Mouse (Mus musculus) lung, embryonic 14.5 days (tissue): ENCODE measurements around the gene Dnaja3. TPM values are rescaled to one million over a fixed set of nuclear protein-coding genes. Genes with fewer than 3 reads are reported as not detected.
A peak's percentile ranks its signal among the peaks of the same experiment; 100 is the strongest.

ENCODE experiments used
- ATAC-seq: fragments of 200-750 bp; cut with Nextera tagmentation; 2 replicates; pipeline ENCODE4 v1.8.0; 2017; ENCODE audit warnings: mild to moderate bottlenecking, moderate TSS enrichment, moderate library complexity; ENCODE audit not compliant: insufficient read depth
- DNase-seq: peaks from one replicate; pipeline ENCODE4 v3.0.0-alpha.2; 2015
- H3K27ac ChIP-seq: fragments of 300-500 bp; sonication (generic); 2 replicates; pipeline ENCODE4 v1.5.1; 2014; ENCODE audit warnings: low read depth, mild to moderate bottlenecking, moderate library complexity
- H3K27me3 ChIP-seq: fragments of 300-500 bp; sonication (generic); 2 replicates; pipeline ENCODE4 v1.6.1; 2014; ENCODE audit warnings: low read length, control low read depth; ENCODE audit not compliant: insufficient read depth
- H3K36me3 ChIP-seq: fragments of 300-500 bp; sonication (generic); 2 replicates; pipeline ENCODE4 v1.6.1; 2014; ENCODE audit warnings: control low read depth; ENCODE audit not compliant: insufficient read depth
- H3K4me1 ChIP-seq: fragments of 300-500 bp; sonication (generic); 2 replicates; pipeline ENCODE4 v1.6.1; 2014; ENCODE audit warnings: antibody characterized with exemption, control low read depth; ENCODE audit not compliant: insufficient read depth
- H3K4me2 ChIP-seq: fragments of 300-500 bp; sonication (generic); 2 replicates; pipeline ENCODE4 v1.6.1; 2014; ENCODE audit warnings: mild to moderate bottlenecking
- H3K4me3 ChIP-seq: fragments of 300-500 bp; sonication (generic); 2 replicates; pipeline ENCODE4 v1.5.1; 2014; ENCODE audit warnings: low read depth, low read length
- H3K9ac ChIP-seq: fragments of 300-500 bp; sonication (generic); 2 replicates; pipeline ENCODE4 v1.6.1; 2014
- H3K9me3 ChIP-seq: fragments of 300-500 bp; sonication (generic); 2 replicates; pipeline ENCODE4 v1.6.1; 2016; ENCODE audit warnings: low read depth, low read length, control low read depth
- CTCF ChIP-seq: IDR thresholded peaks from 2 replicates; pipeline ENCODE4 v1.5.1; 2016; ENCODE audit warnings: antibody characterized with exemption, low read depth
- WGBS: fragments of 180-500 bp; shearing (Covaris S2); extraction: QIAGEN DNeasy Blood & Tissue Kit; methylation state at CpG from one replicate; pipeline ENCODE4 v1.1.7; 2014; 5-methylcytosine and 5-hydroxymethylcytosine counted together
- polyA plus RNA-seq: library from polyadenylated mRNA; unstranded; fragments of >200 nt; fragmentation: Nextera tagmentation; extraction: Ambion mirVana; gene quantifications from 2 replicates; pipeline ENCODE4 v1.2.1, GENCODE M21; 2014

Dnaja3 gene
- polyA plus RNA-seq, 1 experiment from 2014 or later = 59.3 TPM

DNA sequence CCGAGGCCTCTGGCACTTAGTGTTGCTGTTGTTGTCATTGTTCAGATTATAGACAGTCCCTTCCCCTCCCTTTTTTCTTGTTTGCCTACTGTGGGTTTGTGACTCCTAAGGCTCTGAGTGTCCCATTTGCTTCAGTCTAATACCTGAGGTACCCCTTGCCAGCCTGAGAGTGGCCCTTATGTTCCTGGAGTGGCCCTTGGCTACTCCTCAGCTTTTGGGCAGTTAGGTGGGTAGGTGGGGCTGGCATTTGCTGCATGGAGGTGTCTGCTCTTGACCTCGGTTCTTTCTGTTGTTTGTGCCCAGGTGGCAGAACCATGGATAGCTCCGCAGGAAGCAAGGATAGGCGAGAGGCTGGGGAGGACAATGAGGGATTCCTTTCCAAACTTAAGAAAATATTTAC is 65.8 kb downstream of the Dnaja3 start:
- Histone ChIP-seq H3K27ac (no peak overlapping the region), H3K27me3 (no peaks in the 10 kb centered on the region), H3K36me3 (peaks cover 78% of the 10 kb centered on the region), H3K9ac (no peak overlapping the region), H3K4me3 (no peak overlapping the region), H3K9me3 (no peaks in the 10 kb centered on the region), H3K4me1 (no peaks in the 10 kb centered on the region), H3K4me2 (no peak overlapping the region)
- no peak for TF ChIP-seq CTCF
- DNase-seq (no peak), ATAC-seq (no peak)
- WGBS = 51% methylated on average over 4 of the region's 4 CpGs

DNA sequence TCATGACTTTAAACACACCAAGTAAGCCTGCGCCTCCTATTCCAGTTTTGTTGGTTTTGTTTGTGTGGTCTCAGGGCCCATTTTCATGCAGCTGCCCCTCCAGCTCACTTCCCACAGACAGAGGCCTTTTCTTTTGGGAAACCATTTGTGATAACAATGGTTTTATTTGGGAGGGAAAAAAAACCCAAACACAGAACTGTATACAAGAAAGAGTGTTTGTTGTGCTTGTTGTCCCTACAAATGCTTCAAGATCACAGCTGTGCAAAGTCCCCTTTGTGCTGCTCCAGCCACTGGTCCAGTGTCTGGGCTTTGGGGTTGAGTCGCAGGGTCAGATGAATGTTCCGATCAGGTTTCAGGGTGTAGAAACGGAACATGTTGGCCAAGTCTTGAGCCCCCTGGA is 71.4 kb downstream of the Dnaja3 start:
- no peak overlapping the region for H3K4me3 ChIP-seq
- no peak overlapping the region for H3K27ac ChIP-seq
- no peak for TF ChIP-seq CTCF
- WGBS = 90% methylated on average over 4 of the region's 4 CpGs
- H3K27me3 ChIP-seq = no peaks in the 10 kb centered on the region
- DNase-seq = no peak
- ATAC-seq = no peak
- no peaks in the 10 kb centered on the region for H3K9me3 ChIP-seq
- no peak overlapping the region for H3K9ac ChIP-seq
- H3K4me2 ChIP-seq = no peak overlapping the region
- H3K36me3 ChIP-seq = peaks cover 79% of the 10 kb centered on the region
- H3K4me1 ChIP-seq = no peaks in the 10 kb centered on the region

DNA sequence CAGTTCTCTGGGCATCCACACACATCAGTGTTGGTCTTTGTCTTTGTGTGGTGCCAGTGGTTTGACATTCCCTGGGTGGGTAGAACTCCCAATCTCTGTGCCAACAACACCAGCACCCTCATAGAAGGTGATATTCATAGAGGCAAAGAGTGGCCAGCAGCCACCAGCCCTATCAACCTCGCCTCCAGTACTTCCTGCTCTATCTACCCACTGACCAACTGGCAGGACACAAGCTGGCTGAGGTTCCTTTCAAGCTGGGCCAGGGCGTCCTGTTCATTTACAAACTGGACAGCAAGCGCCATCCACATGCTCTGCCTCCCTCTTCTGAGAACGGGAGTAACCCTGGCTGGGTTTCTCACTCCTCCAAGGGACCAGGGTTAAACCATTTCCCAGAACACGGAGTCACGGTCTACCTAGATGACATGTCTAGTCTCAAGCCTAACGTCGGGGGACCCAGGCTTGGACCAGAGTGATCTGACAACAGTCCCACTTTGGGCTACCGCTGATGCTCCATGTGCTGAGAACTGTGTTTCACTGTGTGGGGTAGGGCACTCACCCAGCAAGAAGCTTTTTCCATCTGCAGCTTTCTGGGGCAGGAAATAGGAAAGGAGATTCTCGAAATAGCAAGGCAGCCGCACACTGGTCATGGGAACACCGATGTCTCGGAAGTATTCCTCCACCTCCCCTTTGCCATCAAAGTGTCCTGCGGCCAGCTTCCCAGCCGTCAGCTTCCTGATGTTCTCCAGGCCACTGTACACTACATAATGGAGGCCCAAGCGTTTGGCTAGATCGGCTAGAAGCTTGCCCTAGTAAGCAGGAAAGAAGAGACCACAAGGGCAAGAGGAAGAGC is 74.3 kb downstream of the Dnaja3 start:
- DNase-seq (no peak), ATAC-seq (no peak)
- H3K4me3 ChIP-seq = no peak overlapping the region
- WGBS = 86% methylated on average over 17 of the region's 17 CpGs
- no peak overlapping the region for H3K4me2 ChIP-seq
- H3K36me3 ChIP-seq = peaks cover 59% of the 10 kb centered on the region
- TF ChIP-seq CTCF = no peak
- H3K27me3 ChIP-seq = no peaks in the 10 kb centered on the region
- no peaks in the 10 kb centered on the region for H3K9me3 ChIP-seq
- no peaks in the 10 kb centered on the region for H3K4me1 ChIP-seq
- no peak overlapping the region for H3K27ac ChIP-seq
- no peak overlapping the region for H3K9ac ChIP-seq

DNA sequence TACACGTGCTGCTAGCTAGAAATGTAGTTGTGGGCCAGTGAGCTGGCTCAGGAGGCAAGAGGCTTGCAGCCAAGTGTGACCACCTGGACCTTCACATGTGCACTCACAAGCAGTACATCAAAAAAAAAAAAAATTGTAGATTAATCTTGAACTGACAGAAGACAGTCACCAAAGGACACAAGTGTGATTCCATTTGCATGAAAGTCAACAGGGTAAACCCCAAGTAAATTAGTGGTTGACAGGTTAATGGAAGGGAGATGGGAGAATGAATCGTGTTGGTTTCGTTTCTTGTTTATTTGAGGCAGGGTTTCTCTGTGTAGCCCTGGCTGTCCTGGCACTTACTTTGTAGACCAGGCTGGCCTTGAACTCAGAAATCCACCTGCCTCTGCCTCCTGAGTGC is 78.1 kb downstream of the Dnaja3 start:
- no peak for TF ChIP-seq CTCF
- Histone ChIP-seq H3K9ac (peak overlapping the region; percentile 75; the same call in 1 of the 2 replicates), H3K4me3 (peak overlapping the region; percentile 62), H3K27me3 (no peaks in the 10 kb centered on the region), H3K4me1 (no peaks in the 10 kb centered on the region), H3K36me3 (peaks cover 37% of the 10 kb centered on the region), H3K27ac (no peak overlapping the region), H3K4me2 (peak overlapping the region; percentile 66), H3K9me3 (no peaks in the 10 kb centered on the region)
- DNase-seq = no peak
- 50% methylated on average over 3 of the region's 3 CpGs for WGBS
- no peak for ATAC-seq

DNA sequence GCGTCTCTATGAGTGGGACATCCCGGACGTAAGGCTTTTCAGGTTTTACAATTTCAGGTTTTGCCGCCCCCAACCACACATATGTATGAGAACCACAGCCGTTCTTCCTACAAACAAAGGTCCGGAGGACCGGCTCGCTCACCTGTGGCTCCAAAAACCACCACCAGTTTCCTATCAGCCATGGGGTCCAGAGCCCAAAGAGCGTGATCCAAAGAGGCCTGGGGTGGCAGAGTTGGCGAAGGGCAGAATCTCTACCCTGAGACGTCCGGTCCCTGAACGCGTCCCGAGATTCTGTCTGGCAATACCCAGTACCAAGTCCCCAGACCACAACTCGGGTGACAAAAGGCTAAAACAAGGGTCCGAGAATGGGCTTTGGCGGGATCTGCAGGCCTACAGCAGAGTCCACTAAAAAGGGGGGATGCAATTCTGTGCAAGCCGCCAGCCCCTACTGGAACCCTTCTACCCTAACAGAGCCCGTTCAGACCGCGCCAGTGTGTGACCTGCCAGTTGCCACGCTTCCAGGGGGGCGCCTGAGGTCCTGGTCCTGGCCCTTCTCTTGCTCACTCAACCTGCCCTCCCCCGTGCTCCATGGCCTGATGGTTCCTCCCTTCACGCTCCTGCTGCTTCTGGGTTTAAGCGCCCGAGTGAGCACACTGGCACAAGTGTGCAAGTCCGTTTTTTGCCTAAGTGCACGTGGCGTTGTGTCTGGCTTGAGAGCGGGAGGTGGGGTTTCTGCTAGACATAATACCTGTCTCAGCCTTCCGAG is 79.1 kb downstream of the Dnaja3 start, which contains the start of gene Nmral1:
Nmral1 (minus strand) TSS at position 604 of the 766 bp plus-strand sequence.
- Histone ChIP-seq H3K4me1 (no peaks in the 10 kb centered on the region), H3K9me3 (no peaks in the 10 kb centered on the region), H3K9ac (peak within 1 kb of the TSS; percentile 75), H3K36me3 (peaks cover 27% of the 10 kb centered on the region), H3K4me2 (peak within 1 kb of the TSS; percentile 66), H3K27me3 (no peaks in the 10 kb centered on the region), H3K4me3 (peak within 1 kb of the TSS; percentile 62), H3K27ac (peak within 1 kb of the TSS; percentile 76; the same call in 1 of the 2 replicates)
- TF ChIP-seq CTCF = no peak
- peak; percentile 84 for DNase-seq
- ATAC-seq = peak; percentile 92
- 13% methylated on average over 33 of the region's 33 CpGs for WGBS

DNA sequence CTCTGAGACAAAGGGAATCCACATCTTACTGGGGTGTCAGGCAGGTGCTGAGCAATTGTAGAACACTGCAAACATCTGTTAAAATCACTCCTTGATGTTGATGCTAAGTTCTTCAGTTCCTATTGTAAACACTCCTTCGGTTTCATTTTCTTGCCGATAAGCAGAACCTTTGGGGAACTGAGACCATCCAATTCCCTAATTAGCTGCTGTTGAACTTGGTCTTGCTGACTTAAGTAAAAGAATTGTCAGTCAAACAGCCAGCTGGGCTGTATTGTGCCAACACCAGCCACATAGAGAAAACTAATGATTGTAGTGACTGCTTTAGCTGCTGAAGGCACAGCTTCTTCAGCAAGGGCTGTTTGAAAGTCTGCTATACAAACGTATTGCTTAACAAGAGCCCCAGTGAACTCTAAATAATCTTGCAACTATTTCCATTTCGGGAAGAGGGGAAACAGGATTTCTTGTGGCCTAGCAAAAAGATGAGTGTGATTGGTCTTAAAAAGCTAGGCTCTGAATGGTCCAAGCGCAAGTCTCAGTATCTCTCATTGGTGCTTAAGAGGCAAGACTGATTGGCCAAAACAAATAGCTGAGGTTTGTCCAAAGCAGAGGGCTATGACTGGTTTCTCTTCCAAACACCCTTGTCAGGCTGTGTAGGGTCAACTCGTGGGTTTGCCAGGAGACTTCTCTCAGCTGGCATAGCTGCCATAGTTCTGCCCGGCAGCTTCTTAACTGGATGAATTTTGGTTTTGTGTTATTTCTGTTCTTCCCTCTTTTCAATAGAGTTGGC is 82.5 kb downstream of the Dnaja3 start:
- Histone ChIP-seq H3K36me3 (no peaks in the 10 kb centered on the region), H3K27me3 (no peaks in the 10 kb centered on the region), H3K27ac (no peak overlapping the region), H3K4me2 (no peak overlapping the region), H3K4me1 (no peaks in the 10 kb centered on the region), H3K9ac (no peak overlapping the region), H3K4me3 (no peak overlapping the region), H3K9me3 (no peaks in the 10 kb centered on the region)
- DNase-seq = peak; percentile 24
- no peak for TF ChIP-seq CTCF
- WGBS = 42% methylated on average over 7 of the region's 7 CpGs
- no peak for ATAC-seq
